Mouse (Mus musculus) heart, embryonic 16.5 days (tissue): ENCODE data around the gene Sh3bgrl3. TPM values are rescaled to one million over a fixed set of nuclear protein-coding genes. Genes with fewer than 3 reads are reported as not detected.
A peak's percentile ranks its signal among the peaks of the same experiment; 100 is the strongest.
"Not testable (repeated sequence)": the region's sequence is repeated elsewhere in the genome, so short reads cannot be mapped to it uniquely, and the experiment has no call there.

Experiments used
- ATAC-seq: fragments of 200-750 bp; cut with Nextera tagmentation; replicated peaks from 2 replicates; pipeline ENCODE4 v1.8.0; 2017; ENCODE audit warnings: moderate number of reproducible peaks; ENCODE audit not compliant: insufficient read depth, low FRiP score; ENCODE audit errors: extremely low read depth
- H3K27ac ChIP-seq: fragments of 300-500 bp; sonication (generic); 2 replicates; pipeline ENCODE4 v1.5.1; 2014; ENCODE audit warnings: mild to moderate bottlenecking, low read length, control low read depth, moderate library complexity
- H3K27me3 ChIP-seq: fragments of 300-500 bp; sonication (generic); 2 replicates; pipeline ENCODE4 v1.6.1; 2014; ENCODE audit warnings: low read length, mixed read lengths; ENCODE audit not compliant: control insufficient read depth, insufficient read depth
- H3K36me3 ChIP-seq: fragments of 300-500 bp; sonication (generic); 2 replicates; pipeline ENCODE4 v1.6.1; 2014; ENCODE audit not compliant: control insufficient read depth, insufficient read depth
- H3K4me1 ChIP-seq: fragments of 300-500 bp; sonication (generic); 2 replicates; pipeline ENCODE4 v1.6.1; 2014; ENCODE audit warnings: low read length, mixed read lengths; ENCODE audit not compliant: control insufficient read depth, insufficient read depth
- H3K4me2 ChIP-seq: fragments of 300-500 bp; sonication (generic); 2 replicates; pipeline ENCODE4 v1.6.1; 2014; ENCODE audit warnings: low read depth, mild to moderate bottlenecking, control low read depth, low read length
- H3K4me3 ChIP-seq: fragments of 300-500 bp; sonication (generic); 2 replicates; pipeline ENCODE4 v1.5.1; 2014; ENCODE audit warnings: mild to moderate bottlenecking, control low read depth, low read length
- H3K9ac ChIP-seq: fragments of 300-500 bp; sonication (generic); 2 replicates; pipeline ENCODE4 v1.6.1; 2014; ENCODE audit warnings: low read length, control low read depth
- H3K9me3 ChIP-seq: fragments of 300-500 bp; sonication (generic); replicated peaks from 2 replicates; pipeline ENCODE4 v1.6.1; 2016; ENCODE audit warnings: low read length; ENCODE audit not compliant: control insufficient read depth
- WGBS: fragments of 180-500 bp; shearing (Covaris S2); extraction: QIAGEN DNeasy Blood & Tissue Kit; methylation state at CpG from one replicate; pipeline ENCODE4 v1.1.7; 2014; 5-methylcytosine and 5-hydroxymethylcytosine counted together
- polyA plus RNA-seq: library from polyadenylated mRNA; unstranded; fragments of >200 nt; fragmentation: Nextera tagmentation; extraction: Ambion mirVana; gene quantifications from 2 replicates; pipeline ENCODE4 v1.2.1, GENCODE M21; 2015

Sh3bgrl3 gene
- polyA plus RNA-seq, result 213 and 218 TPM in 2 replicates

DNA sequence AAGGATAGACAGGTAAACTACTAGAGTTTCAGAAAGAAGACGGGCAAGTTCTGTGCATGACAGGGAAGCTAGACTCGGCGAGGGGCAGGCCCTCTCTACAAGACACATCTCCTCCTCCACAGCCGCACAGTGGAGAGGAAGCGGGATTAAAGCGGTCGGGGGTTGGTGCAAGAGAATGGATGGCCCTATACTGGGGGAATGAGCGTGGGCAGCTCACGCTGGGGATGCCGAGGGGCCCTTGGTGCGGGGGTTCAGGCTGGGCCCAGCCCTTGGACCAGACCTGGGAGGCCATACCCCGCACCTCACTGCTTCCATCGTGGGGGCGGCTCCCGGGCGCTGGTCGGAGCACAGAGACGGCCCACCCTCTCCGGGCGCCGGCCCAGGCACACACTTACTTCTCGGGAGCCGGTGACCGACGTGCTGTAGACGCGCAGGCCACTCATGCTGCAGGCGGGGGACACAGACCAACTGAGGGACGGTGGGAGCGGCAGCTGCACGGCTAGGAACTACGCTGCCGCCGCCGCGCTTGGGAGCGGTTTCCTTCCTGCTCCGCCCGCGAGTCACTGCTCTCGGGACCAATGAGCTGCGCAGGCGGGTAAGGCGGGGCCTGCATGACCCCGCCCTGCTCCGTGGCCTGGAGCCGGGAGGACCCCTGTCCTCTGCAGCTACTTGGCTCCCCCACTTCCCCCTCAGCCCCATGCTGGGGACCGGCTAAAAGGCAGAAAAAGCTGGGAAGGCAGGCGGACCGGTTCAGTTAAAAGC is at the start of gene Sh3bgrl3:
TSS of gene Sh3bgrl3 (minus strand) at position 569 of the 762 bp plus-strand sequence.
- H3K27me3 ChIP-seq, result no peaks in the 10 kb centered on the region
- under 1% methylated on average over 47 of the region's 50 CpGs for WGBS
- H3K36me3 ChIP-seq, result peaks cover 7% of the 10 kb centered on the region
- H3K9me3 ChIP-seq, result no peaks in the 10 kb centered on the region
- peak within 1 kb of the TSS; percentile 81 for H3K4me2 ChIP-seq
- H3K27ac ChIP-seq, result peak within 1 kb of the TSS; percentile 82
- H3K4me3 ChIP-seq, result peak within 1 kb of the TSS; percentile 80
- H3K9ac ChIP-seq, result peak within 1 kb of the TSS; percentile 89
- ATAC-seq, result peak; percentile 96
- peaks cover 18% of the 10 kb centered on the region for H3K4me1 ChIP-seq

DNA sequence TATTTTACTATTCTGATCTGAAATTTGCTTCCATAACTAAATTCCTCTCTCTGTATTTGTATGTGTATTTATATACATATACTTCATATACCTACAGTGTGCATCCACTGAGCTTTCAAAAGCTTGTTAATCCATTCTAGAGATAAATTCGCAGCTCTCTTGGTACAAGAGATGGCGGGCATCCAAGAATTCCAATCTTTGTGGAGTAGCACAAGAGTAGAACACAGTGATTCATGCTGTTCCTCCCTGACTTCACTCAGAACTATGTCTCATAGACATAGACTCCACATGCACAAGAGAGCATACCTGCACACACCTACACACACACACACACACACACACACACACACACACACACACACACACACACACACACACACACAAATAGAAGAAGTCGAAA is 43.8 kb upstream of the Sh3bgrl3 start:
- H3K4me2 ChIP-seq, result no peak overlapping the region
- no peaks in the 10 kb centered on the region for H3K9me3 ChIP-seq
- peaks cover 12% of the 10 kb centered on the region for H3K4me1 ChIP-seq
- H3K27me3 ChIP-seq, result no peaks in the 10 kb centered on the region
- H3K9ac ChIP-seq, result no peak overlapping the region
- ATAC-seq, result 0 out of 2 replicates have a peak, but pooled peaks have one; percentile 41
- 42% methylated on average over 3 of the region's 3 CpGs for WGBS
- H3K27ac ChIP-seq, result peak overlapping the region; percentile 46; the same call in 1 of the 2 replicates
- no peak overlapping the region for H3K4me3 ChIP-seq
- peaks cover 6% of the 10 kb centered on the region; the same call in 1 of the 2 replicates for H3K36me3 ChIP-seq

DNA sequence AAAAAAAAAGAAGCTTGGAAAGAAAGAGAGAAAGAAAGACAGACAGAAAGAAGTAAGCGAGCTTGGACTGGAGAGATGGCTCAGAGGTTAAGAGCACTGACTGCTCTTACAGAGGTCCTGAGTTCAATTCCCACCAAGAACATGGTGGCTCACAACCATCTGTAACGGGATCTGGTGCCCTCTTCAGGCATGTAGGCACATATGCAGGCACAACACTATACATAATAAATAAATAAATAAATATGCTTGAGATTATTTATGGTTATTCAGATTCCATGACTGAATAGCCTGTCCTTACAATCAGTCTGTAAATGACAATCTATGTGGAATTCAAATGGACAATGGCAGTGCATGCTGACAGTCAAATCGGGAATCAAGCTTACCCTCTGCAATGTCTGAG is 38.3 kb upstream of the Sh3bgrl3 start:
- Histone ChIP-seq H3K9ac (no peak overlapping the region), H3K4me2 (no peak overlapping the region), H3K4me1 (peaks cover 18% of the 10 kb centered on the region), H3K27me3 (no peaks in the 10 kb centered on the region), H3K9me3 (no peaks in the 10 kb centered on the region), H3K27ac (no peak overlapping the region), H3K4me3 (no peak overlapping the region), H3K36me3 (peaks cover 9% of the 10 kb centered on the region; the same call in 1 of the 2 replicates)
- 88% methylated on average over 3 of the region's 3 CpGs for WGBS
- ATAC-seq, result no peak

DNA sequence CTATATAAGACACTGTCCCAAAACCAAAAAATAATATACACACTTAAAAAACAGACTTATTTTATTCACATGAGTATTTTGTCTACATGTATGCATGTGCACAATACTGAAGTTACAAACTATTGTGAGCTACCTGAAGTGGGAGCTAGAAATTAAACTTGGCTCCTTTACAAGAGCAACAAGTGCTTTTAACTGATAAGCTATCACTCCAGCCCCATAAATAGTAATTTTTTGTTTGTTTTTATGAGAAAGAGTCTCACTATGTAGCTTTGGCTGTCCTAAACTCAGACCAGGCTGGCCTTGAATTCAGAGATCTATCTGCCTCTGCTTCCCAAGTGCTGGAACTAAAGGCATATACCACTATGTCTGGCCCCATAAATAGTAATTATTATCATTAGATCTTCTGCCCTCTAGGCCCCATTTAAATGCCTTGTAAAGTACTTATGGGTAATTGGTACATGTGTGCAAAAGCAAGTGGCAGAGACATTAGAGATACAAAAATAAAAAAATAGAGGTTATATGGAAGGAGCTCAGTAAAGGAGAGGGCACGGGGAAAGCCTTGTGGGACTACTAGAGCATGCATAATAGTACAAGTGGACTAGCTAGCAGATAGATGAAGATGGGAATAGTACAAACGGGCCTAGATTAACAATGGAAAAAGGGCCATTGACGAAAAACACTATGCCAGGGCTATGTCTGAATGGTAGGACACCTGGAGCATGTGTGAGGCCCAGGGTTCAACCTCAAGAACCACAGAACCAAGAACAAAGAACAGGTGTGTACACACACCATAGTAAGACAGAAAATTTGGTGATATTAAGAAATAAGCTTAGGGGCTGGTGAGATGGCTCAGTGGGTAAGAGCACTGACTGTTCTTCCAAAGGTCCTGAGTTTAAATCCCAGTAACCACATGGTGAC is 37.2 kb upstream of the Sh3bgrl3 start:
- 78% methylated on average over 3 of the region's 3 CpGs for WGBS
- Histone ChIP-seq H3K4me1 (peaks cover 16% of the 10 kb centered on the region), H3K4me3 (no peak overlapping the region), H3K27me3 (no peaks in the 10 kb centered on the region), H3K27ac (peak overlapping the region; percentile 65), H3K36me3 (peaks cover 6% of the 10 kb centered on the region; the same call in 1 of the 2 replicates), H3K4me2 (no peak overlapping the region), H3K9me3 (no peaks in the 10 kb centered on the region), H3K9ac (no peak overlapping the region; the same call in 1 of the 2 replicates)
- peak; percentile 63; the same call in 1 of the 2 replicates for ATAC-seq

DNA sequence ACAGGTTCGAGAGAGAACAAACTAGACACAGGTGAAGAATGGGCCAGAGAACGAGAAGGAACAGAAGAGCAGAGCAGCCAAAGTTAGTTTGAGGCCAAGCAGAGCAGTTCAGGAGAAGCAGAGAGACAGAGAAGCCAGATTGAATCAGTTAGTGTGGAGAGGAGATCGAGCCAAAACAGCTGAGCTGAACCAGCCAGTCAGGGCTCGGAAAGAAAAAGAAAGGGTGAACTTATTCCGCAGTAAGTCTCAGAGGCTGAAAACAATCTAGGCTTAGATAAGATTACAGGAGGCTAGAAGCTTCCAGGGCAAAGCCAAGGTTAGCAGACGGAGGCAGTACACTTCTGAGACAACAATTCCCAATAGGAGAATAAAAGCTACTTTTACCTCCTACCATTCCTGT is 36.4 kb upstream of the Sh3bgrl3 start:
- Histone ChIP-seq H3K4me1 (peaks cover 16% of the 10 kb centered on the region), H3K36me3 (peaks cover 6% of the 10 kb centered on the region; the same call in 1 of the 2 replicates), H3K4me3 (no peak overlapping the region), H3K9ac (peak overlapping the region; percentile 25; the same call in 1 of the 2 replicates), H3K9me3 (no peaks in the 10 kb centered on the region), H3K27ac (peak overlapping the region; percentile 65), H3K27me3 (no peaks in the 10 kb centered on the region), H3K4me2 (no peak overlapping the region)
- peak; percentile 52; the same call in 1 of the 2 replicates for ATAC-seq
- 25% methylated on average over 6 of the region's 6 CpGs for WGBS

DNA sequence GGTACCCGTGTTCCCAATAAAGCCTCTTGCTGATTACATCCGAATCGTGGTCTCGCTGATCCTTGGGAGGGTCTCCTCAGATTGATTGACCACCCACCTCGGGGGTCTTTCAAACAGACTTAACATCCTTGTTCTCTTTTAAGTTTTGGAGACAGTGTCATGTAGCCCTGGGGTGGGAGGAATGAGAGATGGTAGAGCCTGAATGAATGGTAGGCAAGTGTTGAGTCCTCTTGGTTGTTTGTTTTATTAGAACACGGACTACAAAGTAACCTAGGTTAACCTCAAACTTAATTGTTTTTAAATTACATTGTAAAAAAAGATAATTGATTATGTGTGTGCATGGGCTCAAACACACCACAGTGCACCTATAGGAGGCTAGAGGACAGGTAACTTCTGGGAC is 36.0 kb upstream of the Sh3bgrl3 start:
- H3K4me1 ChIP-seq, result peaks cover 16% of the 10 kb centered on the region
- 91% methylated on average over 5 of the region's 6 CpGs for WGBS
- peak overlapping the region; percentile 65 for H3K27ac ChIP-seq
- H3K9ac ChIP-seq, result no peak overlapping the region
- no peak overlapping the region for H3K4me3 ChIP-seq
- no peaks in the 10 kb centered on the region for H3K9me3 ChIP-seq
- H3K4me2 ChIP-seq, result no peak overlapping the region
- H3K36me3 ChIP-seq, result peaks cover 6% of the 10 kb centered on the region; the same call in 1 of the 2 replicates
- ATAC-seq, result no peak
- H3K27me3 ChIP-seq, result no peaks in the 10 kb centered on the region

DNA sequence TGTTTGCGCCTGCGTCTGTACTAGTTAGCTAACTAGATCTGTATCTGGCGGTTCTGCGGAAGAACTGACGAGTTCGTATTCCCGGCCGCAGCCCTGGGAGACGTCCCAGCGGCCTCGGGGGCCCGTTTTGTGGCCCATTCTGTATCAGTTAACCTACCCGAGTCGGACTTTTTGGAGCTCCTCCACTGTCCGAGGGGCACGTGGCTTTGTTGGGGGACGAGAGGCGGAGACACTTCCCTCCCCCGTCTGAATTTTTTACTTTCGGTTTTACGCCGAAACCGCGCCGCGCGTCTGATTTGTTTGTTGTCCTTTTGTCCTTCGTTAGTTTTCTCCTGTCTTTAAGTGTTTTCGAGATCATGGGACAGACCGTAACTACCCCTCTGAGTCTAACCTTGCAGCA is 31.5 kb upstream of the Sh3bgrl3 start:
- not testable (repeated sequence) for ATAC-seq, H3K9me3 ChIP-seq, H3K36me3 ChIP-seq, H3K27me3 ChIP-seq
- H3K9ac ChIP-seq, result peak overlapping the region; percentile 72
- peak overlapping the region; percentile 52 for H3K4me2 ChIP-seq
- H3K4me1 ChIP-seq, result peaks cover 26% of the 10 kb centered on the region
- peak overlapping the region; percentile 74 for H3K27ac ChIP-seq
- WGBS, result 2% methylated on average over 28 of the region's 30 CpGs
- H3K4me3 ChIP-seq, result peak overlapping the region; percentile 63

DNA sequence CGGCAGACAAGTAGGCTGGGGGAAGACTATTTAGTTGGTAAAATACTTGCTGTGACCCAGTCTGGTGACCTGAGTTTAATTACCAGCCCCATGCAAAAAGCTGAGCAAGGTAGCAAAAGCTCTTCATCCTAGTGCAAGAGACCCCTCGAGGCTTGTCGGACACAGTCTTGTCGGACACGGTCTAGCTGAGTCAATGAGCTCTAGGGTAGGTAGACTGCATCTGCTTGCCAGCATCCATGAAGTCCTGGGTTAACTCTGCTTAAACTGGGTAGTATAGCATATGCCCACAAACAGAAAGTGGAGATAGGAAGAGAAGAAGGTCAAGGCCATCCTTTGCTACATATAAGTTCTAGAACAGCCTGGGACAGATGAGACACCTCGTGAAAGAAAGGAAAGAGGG is 30.2 kb upstream of the Sh3bgrl3 start:
- no peak for ATAC-seq
- Histone ChIP-seq H3K36me3 (peaks cover 3% of the 10 kb centered on the region; the same call in 1 of the 2 replicates), H3K4me1 (peaks cover 21% of the 10 kb centered on the region), H3K27me3 (no peaks in the 10 kb centered on the region), H3K9me3 (no peaks in the 10 kb centered on the region), H3K4me3 (no peak overlapping the region), H3K27ac (0 out of 2 replicates have a peak overlapping the region, but pooled peaks have one; percentile 30), H3K9ac (no peak overlapping the region), H3K4me2 (peak overlapping the region; percentile 16; the same call in 1 of the 2 replicates)
- WGBS, result 81% methylated on average over 6 of the region's 6 CpGs
